ENCODE assay signal across 9 mouse cellular contexts in the genomic region with DNA sequence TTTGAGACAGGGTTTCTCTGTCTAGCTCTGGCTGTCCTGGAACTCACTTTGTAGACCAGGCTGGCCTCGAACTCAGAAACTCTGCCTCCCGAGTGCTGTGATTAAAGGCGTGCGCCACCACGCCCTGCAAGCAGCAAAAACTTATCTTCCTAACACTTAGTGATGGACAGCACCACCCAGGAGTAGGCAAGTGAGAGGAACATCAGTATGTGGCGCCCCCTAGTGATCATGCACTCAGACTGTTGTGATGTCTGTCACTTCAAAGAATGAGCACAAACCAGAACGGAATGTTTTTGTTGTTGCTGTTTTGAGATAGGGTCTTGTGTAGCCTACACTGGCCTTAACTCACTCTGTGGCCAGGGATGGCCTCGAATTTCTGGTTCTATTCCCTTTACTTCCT. TPM values are rescaled to one million over a fixed set of nuclear protein-coding genes. Genes with fewer than 3 reads are reported as not detected.
DNase-seq lines count a peak whose midpoint lies in the region; ATAC-seq lines count a peak whose summit lies in the region.
"Had no signal": no experiment of that assay in that cellular context is flagged by ENCODE, and none has a peak within 500 bp of the region (broad histone marks: within the 10 kb centered on the region; RNA-seq: fewer than 3 reads in every experiment).

No protein-coding gene starts in this region.

- no peaks in the 10 kb centered on the region for H3K4me1 ChIP-seq in intestine, embryonic 14.5 days (replicated peaks; ENCODE audit: control insufficient read depth, insufficient read depth, low read length)
- H3K4me1 ChIP-seq in intestine, embryonic 16.5 days (ENCODE audit: control insufficient read depth, insufficient read depth, low read length): no peaks in the 10 kb centered on the region

- H3K4me2 ChIP-seq in intestine, embryonic 14.5 days (ENCODE audit: low read length): no peak overlapping the region
- no peak overlapping the region for H3K4me2 ChIP-seq in intestine, embryonic 16.5 days (ENCODE audit: low read depth, low read length)

- H3K9ac ChIP-seq in intestine, embryonic 14.5 days (ENCODE audit: low read length): no peak overlapping the region
- H3K9ac ChIP-seq in intestine, embryonic 16.5 days (ENCODE audit: low read depth, low read length): no peak overlapping the region

- intact Hi-C loops in left cerebral cortex, postnatal 4 days (cut with DNase I): loop anchor here (5.0 to 10.0 kb wide), 2 partner anchors 69 to 577 kb away; no protein-coding TSS in a partner anchor

- 38% methylated on average over 8 of the region's 8 CpGs for WGBS in intestine, embryonic 14.5 days
- 38% methylated on average over 8 of the region's 8 CpGs for WGBS in intestine, embryonic 16.5 days

- no peaks in the 10 kb centered on the region for H3K36me3 ChIP-seq in intestine, embryonic 14.5 days (ENCODE audit: control insufficient read depth, insufficient read depth, low read length)
- no peaks in the 10 kb centered on the region for H3K36me3 ChIP-seq in intestine, embryonic 16.5 days (ENCODE audit: control insufficient read depth, insufficient read depth, low read length)

- H3K27ac ChIP-seq in intestine, embryonic 14.5 days (ENCODE audit: low read depth): no peak overlapping the region
- no peak overlapping the region for H3K27ac ChIP-seq in intestine, embryonic 16.5 days (ENCODE audit: low read length)

- DNase-seq in intestine, embryonic 14.5 days (ENCODE audit: low spot score): peak; percentile 72
- peak; percentile 40 for DNase-seq in Muller cell, postnatal 12 days (ENCODE audit: inconsistent ontology term)
- DNase-seq in cerebellum, postnatal 4 days (ENCODE audit: low spot score in 2 of 2): peak; percentile 26 to 37
- peak; percentile 75 for DNase-seq in heart, postnatal 4 days
- peak; percentile 59 for DNase-seq in left cerebral cortex, postnatal 4 days
- peak; percentile 77 for DNase-seq in naive thymus-derived CD4-positive, alpha-beta T cell, adult 2 months (ENCODE audit: low read depth)
- DNase-seq in thymus, postnatal 36 days: peak; percentile 58 to 70

- no peaks in the 10 kb centered on the region for H3K9me3 ChIP-seq in intestine, embryonic 14.5 days (ENCODE audit: control insufficient read depth, low read length)
- H3K9me3 ChIP-seq in intestine, embryonic 16.5 days (ENCODE audit: control insufficient read depth, low read length): no peaks in the 10 kb centered on the region

- ATAC-seq in intestine, embryonic 14.5 days (replicated peaks; ENCODE audit: low FRiP score, low TSS enrichment, low read depth): no peak
- ATAC-seq in intestine, embryonic 16.5 days: no peak

- no peak overlapping the region for H3K4me3 ChIP-seq in intestine, embryonic 14.5 days (ENCODE audit: low read depth, low read length)
- H3K4me3 ChIP-seq in intestine, embryonic 16.5 days (ENCODE audit: low read length): no peak overlapping the region

- no peaks in the 10 kb centered on the region for H3K27me3 ChIP-seq in intestine, embryonic 14.5 days (replicated peaks; ENCODE audit: control insufficient read depth, insufficient read depth, low read length)
- H3K27me3 ChIP-seq in intestine, embryonic 16.5 days (replicated peaks; ENCODE audit: control insufficient read depth, insufficient read depth, low read length): no peaks in the 10 kb centered on the region

RNA-seq across cellular contexts. Expression of gene Eif3b, which starts 7.8 kb away (rescaled TPM):
- polyA plus RNA-seq in intestine, embryonic 14.5 days (2014; fragmentation: Nextera tagmentation; extraction: Ambion mirVana): 155 and 162 TPM in 2 replicates
- 85.2 and 89.0 TPM in 2 replicates for polyA plus RNA-seq in intestine, embryonic 16.5 days (2015; fragmentation: Nextera tagmentation; extraction: Ambion mirVana)
- 100 to 1,000 TPM; 118 to 122 TPM for total RNA-seq in heart, postnatal 4 days (2021)
- total RNA-seq in left cerebral cortex, postnatal 4 days (2021): 100 to 1,000 TPM; 124 to 127 TPM

RNA-seq across cellular contexts. Expression of gene Snx8, which starts 22.3 kb away (rescaled TPM):
- 7.7 and 9.3 TPM in 2 replicates for polyA plus RNA-seq in intestine, embryonic 14.5 days (2014; fragmentation: Nextera tagmentation; extraction: Ambion mirVana)
- polyA plus RNA-seq in intestine, embryonic 16.5 days (2015; fragmentation: Nextera tagmentation; extraction: Ambion mirVana): 35.9 and 45.2 TPM in 2 replicates
- 10 to 100 TPM; 19.6 to 20.0 TPM for total RNA-seq in heart, postnatal 4 days (2021)
- total RNA-seq in left cerebral cortex, postnatal 4 days (2021): 10 to 100 TPM; 26.8 to 30.5 TPM

RNA-seq across cellular contexts. Expression of gene Gm4869, which starts 34.1 kb away (rescaled TPM):
- not detected in 2 replicates for polyA plus RNA-seq in intestine, embryonic 14.5 days (2014; fragmentation: Nextera tagmentation; extraction: Ambion mirVana)
- not detected in 2 replicates for polyA plus RNA-seq in intestine, embryonic 16.5 days (2015; fragmentation: Nextera tagmentation; extraction: Ambion mirVana)
- not detected for total RNA-seq in heart, postnatal 4 days (2021)
- not detected for total RNA-seq in left cerebral cortex, postnatal 4 days (2021)
- polyA plus RNA-seq: gonadal fat pad, adult 2 months had no signal
